Mouse (Mus musculus): ENCODE measurements at regions not wholly inside any gene's neighbourhood (a gene's known extent, or its start where the extent isn't known, plus 50 kb on each side); places are given as distances from the start of the nearest gene placed in this dataset.
A peak's percentile ranks its signal among the peaks of the same experiment; 100 is the strongest.

DNA sequence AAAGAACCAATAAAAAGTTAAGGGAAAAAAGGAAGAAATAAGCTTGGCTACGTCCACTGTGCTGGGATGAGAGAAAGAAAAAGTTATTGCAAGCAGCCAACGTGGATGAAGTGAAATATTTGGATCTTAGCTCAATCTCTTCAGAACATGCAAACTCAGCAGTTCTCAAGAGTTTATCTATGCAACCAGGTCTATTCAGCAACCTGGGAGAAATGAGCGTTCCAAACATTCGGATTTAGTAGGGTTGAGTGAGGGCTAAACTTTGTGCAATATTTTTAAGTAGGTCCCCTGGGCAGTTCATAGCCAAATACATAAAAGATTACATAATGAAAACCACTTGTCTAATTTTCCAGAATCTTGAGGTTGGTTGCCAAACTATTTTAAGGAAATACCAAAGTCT lies 129.0 kb upstream of the Tmem164 start:
- no peak for DNase-seq

DNA sequence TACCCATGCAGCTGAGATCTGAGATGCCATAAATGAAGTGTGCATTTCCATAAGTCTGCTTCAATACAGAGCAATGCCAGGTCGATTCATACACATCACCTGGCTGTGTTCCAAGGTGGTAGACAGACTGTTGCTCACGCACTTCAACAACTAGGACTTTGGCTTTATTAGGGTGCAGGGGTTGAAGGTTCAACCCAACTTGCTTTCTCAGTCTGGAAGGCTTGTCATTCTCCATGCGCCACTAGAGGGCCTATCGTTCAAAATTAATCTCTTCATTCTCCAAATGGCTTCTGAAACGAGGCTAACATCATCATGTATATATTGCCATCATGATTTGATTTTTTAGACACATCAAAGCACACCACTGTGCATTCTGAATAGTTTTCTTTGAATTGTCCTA lies 127.0 kb upstream of the Tmem164 start:
- DNase-seq, result peak; percentile 55

DNA sequence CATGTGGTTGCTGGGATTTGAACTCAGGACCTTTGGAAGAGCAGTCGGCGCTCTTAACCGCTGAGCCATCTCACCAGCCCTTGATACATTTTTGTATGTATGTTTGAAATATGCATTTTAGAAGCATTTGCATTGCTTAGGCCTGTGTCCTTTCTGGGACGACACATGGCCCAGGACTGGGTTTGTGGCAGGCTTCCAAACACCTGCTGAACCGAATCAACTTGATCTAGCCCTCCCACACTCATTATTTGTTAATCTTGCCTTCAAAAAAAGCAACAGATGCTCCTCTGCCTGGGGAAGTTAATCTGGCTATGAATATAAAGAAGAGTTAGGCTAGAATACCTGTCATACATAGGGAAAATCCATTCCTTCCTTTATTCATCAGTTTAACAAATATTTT lies 123.7 kb upstream of the Tmem164 start:
- DNase-seq, result no peak

DNA sequence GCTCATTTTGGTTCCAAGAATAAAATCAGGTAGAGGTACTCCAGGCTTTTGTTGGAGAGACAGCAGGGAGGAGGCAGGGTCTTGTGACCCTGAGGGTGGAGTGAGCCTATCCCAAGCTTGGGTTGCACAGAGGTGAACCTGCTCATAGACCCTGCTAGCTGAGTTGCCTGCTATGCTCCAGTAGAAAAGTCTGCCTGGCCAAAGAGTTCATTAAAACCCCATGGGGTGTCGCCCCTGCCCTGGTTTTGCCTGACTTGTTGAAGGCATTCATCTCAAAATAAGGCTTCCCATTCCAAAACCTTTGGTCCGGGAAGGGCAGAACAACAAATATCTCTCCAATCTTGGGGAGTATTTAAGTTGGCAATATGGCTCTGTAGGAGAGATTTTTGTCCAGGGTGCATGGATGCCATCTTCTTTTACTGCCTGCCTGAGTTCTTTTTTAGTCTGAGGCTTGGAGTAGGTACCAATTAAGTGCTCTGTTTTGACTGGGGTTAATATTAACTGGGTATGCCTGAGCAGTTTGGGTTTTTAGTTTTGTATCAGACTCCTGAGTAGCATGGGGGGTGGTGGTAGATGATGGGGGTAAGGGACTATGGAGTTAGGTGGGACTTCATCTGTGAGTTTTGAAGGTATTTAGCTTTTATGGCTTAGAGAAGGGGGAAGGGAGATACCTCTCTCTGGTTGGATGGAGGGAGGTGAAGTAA lies 120.8 kb upstream of the Tmem164 start:
- DNase-seq, result no peak

DNA sequence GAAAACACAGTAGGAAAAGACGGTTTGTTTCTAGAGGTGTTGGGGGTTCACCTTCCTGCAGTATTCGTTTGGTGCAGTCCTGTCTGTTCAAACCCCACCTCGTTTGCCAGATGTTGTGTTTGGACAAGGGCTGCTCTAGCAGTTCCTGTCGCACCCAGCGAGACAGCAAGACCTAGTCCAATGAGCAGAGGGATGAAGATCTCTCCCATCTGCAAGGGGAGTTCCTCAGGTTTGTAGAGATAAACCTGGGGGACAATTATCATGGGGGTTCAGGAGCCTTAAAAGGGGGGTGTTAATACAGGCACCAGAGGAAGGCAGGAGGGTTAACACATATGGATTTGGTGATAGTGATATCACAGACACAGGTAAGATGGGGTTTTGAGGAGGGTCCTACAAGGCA lies 119.4 kb upstream of the Tmem164 start:
- no peak for DNase-seq

DNA sequence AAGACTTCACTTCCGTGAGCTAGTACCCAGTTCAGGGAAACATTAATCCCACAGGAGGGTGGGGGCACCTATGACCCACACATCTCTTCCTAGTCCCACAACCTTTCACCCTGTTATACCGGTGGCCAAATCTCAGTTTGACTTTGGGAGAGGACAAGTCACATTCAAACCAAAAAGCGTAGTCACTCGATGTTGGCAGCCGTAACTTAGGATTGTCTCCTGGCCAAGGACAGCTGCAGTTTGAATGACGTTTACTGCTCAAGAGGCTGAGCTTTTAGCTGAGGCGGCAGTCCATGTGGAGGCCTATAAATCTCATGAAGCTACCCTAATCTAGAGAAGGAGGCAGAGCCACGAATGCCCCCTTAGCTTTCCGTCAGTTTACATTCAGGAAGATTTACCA lies 117.0 kb upstream of the Tmem164 start:
- no peak for DNase-seq

DNA sequence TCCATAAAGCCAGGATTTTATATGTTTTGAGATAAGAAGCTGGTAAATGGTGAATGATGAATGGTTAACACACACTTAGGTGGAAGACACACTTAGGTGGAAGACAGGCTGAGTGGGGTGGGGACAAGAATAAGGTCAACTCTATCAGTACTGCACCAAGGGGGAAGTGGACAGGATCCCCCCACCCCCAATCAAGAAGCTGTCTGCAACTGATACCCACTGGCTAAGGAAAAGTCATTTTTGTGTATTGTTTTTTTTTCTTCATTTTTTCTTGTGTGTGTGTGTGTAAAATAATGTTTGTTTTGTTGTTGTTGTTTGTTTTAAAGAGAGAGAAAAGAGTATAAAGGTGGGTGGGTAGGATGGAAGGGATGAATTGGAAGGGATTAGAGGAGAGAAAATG lies 109.4 kb upstream of the Tmem164 start:
- no peak for DNase-seq

DNA sequence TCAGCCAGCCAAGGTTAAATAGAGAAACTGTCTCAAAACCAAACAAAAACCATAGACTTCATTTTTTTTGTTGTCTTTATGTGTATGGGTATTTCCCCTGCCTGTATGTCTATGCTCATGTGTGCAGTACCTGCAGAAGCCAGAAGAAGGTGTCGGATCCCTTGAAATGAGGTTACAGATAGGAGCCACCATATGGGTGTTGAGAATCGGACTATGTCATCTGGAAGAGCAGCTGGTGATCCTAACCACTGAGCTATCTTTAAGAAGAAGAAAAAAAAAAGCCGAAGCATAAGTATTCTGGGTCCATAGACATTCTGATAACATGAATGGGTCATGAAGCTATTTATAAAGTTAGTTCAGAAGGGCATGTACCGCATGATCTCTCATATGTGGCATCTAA lies 107.2 kb upstream of the Tmem164 start:
- DNase-seq, result no peak

DNA sequence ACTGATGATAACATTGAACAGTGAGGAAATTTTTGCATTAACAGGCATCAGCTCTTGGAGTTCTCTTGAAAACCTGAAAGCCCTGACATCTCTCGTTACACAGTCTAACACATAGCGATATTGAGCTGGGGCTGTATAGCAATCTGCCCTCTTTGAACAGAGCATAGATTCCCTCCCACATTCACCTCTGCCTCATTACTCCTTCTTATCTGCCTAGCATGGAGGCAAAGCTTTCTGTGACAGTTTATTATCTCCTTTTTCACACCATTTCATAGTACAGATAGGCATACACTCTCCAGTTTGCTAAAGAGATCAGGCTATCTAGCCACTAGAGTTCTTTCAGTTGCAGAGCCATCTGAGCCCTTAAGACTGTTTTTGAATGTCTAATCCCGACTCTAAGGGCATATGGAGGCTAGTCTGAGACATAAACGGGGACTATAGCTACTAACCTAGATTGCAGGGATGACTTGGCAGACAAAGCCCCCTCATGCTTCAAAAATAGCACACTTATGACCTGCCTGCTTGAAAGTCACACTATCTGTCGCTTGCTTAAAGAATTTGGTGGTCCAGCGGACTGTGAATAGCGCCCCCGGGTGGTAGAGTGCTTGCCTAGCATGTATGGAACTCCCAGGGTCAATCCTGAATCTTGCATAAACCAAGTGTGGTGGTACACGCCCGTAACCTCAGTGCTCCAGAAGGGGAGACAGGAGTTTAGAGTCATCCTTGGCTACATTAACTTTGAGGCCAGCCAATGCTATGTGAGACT lies 106.1 kb upstream of the Tmem164 start:
- peak; percentile 36 for DNase-seq

DNA sequence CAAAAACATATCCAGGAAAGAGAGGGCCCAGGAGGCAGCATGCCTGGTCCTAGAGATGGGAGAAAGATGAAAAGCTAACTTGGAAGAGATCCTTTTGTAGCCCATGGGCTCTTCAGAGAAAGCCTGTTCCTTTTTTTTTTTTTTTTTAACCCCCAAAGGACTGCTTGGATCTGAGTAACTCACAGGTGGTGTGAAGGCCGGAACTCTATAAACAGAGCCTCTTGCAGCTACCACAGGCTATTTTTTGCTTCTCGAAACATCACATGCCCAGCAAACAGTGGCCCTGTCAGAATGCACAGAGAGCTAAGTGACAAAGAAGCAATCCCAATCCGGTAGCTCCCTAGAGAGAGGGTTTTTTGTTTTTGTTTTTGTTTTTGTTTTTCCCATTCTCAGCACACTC lies 105.1 kb upstream of the Tmem164 start:
- no peak for DNase-seq

DNA sequence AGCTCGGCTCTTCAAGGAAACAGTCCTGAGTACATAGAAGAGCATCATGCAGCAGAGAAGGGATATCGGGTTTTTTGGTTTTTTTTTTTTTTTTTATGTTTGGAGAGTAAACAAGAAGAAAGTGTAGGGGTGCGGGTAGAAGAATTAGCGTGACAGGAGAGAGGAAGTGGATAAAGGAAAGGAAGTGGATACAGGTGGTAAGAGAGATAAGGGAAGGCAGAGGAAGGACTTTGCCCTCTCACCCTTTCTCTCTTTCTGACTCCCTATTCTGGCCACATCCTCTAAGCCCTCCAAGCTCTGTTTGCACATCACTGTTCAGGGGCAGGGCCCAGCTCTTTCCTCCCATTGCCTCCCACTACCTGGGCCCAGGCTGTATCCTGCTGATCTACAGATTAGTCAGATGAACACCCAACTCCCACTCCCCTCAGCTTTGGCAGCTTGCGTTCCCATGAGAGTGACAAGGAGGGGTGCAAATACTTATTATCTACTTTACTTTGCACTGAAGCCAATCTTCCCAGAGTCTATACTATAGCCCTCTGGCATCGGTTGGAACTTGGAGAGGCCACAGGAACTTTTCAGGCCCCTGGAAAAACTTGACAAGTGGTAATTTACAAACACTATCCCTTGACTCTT lies 103.6 kb upstream of the Tmem164 start:
- DNase-seq, result no peak

DNA sequence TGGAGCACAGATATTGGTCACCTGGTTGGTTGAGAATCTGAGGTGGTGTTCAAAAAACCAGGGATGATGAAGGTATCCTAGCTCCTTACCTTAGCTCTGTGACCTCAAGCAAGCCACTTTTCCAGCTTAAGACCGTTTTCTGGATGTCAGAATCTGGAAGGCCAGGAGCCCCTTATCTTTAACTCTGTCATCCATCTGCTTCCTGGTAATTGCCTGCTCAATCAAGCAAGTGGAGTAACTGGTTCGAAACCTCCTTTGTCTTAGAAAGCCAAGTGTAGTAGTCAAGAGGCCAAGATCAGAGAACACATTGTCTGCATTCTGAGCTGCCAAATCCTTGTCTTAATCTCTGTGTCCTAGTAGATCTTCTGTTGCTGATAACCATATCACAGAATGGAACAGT lies 95.9 kb upstream of the Tmem164 start:
- no peak for DNase-seq

DNA sequence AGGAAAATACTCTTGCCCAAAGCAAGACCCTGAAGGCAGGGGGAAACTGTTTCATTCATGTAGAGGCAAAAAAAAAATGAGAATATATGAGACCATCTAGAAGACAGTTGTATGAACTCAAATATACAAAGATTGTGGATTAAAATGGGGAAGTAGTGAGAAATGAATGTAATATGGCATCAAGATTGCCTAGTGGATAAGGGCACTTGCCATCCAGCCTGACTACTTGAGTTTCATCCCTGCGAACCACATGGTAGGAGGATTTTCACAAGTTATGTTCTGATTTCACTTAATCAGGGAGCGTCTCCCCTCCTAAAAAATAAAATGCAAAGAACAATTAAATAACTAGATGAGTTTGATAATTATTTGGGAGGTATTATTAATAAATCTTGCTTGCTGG lies 81.8 kb upstream of the Tmem164 start:
- DNase-seq, result no peak

DNA sequence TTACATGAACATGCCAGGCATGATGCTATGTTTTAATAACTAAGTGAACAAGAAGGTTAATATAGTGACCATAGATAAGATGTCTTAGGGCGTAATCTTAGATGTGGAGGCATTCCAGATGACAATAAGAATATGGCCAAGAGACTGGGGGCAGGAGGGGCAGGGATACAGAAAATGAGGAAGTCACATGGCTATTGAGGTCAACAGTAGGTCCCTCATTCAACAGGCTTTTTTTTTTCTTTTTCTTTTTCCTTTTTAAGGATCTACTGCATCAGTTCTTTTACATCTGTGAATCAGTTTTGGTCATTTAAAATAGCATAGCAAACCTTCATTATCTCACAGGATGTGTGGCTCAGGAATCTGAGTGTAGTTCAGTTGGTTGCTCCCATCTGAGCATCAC lies 80.4 kb upstream of the Tmem164 start:
- no peak for DNase-seq

DNA sequence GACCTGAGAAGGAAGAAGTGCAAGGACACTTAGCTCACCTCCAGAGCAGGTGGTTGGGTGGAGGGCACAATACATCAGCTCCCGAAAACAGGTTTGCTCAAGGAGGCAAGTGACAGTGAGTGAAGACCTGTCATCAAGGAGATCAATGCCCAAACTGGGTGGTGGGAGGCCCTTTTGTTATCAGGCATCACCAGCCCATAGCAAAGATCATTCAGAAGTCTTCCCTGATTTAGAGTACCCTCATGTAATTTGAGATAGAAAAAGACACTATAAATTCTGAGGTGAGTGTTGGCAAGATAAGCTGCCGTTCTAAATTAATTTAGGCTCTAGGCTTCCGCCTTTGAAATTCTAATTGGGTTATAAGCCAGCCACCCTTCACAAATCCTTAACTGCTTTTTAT lies 76.1 kb upstream of the Tmem164 start:
- no peak for DNase-seq

DNA sequence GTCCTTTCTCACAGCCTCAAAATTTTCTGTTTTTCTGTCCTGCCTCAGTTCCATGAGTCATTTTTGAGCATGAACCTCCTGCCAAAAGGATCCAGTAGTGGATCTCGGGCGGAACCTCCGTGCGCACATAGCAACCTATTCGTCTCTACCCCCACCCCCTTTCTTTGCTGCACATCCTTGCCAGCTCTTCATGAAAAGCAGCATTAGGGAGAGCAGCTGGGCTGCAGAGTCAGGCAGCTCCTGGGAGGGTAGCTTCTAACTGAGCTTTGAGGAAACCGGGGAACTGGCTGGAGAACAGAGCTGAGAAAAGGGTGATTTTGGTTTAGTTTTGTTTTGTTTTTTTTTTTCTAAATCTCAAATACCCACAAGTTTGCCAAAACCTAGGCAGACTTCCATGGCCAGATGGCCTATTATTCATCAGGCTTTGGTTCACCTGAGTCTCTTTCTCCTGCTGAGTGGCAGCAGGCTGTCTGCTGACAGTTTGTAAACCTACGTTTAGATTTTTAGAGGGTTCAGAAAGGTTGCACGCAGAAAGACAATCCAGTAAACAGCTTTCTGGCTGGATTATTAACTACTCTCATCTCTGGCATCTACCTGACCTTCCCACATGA lies 74.5 kb upstream of the Tmem164 start:
- DNase-seq, result no peak

DNA sequence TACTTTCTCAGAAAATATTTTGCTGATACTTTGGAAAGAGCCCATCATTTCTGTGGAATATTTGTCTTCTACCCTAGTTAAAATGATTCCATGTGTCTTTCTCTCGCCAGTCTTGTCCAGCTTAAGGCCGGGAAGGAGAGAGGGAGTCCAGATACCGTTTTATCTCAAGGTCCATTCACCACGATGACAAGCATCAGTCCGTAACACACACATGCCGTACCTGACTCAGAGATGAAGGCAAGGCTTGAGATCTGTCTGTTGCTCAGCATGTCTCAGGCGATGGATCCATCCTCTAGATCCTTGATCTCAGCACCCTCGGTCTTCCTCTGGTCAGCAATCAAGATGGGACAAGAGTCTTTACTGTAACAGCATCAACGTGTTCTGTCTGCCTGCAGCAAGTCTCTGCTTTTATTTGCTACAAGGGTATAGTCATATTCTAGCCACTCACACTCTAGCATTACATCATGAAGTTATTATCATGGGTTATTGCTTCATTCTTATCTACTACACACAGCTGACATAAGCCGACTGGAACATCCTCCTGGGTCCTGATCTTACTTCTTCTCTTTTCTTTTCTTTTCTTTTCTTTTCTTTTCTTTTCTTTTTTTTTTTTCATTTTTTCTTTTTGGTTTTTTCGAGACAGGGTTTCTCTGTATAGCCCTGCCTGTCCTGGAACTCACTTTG lies 64.9 kb upstream of the Tmem164 start:
- DNase-seq, result no peak

DNA sequence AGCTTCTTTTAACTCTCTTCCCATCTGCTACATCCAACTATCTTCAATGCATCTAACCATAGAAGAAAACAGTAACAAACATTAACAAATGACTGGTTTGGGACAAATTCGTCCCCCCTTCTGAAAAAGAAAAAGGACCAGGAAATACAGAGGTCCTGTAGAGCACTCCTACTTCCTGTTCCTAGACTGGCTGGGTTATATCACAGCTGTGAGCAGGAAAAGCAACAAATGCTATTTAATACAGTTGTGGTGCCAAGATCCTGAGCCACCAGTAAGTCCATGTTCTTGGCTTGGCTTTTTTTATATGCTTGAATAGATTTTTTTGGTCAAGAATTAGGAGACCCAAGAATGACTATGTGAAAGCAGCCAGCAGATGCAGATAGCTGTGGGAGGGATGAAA lies 62.8 kb upstream of the Tmem164 start:
- no peak for DNase-seq

DNA sequence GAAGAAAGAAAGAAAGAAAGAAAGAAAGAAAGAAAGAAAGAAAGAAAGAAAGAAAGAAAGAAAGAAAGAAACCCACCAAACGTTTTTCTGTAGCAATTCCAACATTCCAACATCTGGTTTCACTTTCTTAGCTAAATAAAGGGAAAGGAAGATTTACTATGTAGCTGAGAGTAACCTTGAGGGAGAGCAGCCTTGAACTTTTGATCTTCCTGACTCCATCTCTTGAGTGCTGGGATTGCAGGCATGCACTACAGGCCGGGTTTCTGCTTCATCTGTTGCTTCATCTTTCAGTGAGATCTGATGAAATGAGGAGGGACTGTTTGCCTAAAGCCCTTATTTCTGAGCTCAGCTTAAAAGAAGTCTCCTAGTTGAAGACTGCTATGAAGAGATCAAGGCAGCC lies 57.8 kb upstream of the Tmem164 start:
- no peak for DNase-seq

DNA sequence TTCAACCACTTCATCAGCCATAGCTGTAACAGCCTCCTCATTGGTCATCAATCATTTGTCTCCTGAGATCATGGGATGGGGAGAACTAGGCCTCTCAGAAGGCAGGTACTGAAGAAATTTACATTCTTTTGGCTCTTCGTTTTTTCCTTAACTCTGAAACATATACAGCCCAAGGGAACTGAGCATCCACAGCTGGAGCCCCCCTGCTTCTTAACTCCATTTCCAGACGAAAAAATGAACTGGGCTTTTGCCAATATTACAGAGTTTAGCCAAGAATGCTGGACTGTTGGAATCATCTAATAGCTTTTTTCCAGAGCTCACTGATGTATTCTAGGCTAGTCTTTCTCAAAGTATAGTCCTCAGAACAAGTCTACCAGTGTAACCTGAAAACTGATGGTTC lies 57.3 kb upstream of the Tmem164 start:
- DNase-seq, result no peak

Data from thymus, postnatal 4 days (tissue).